16 mouse cellular contexts compared by ENCODE assay signal in genomic region chr3:101410202-101410601, GRCm38 (mm10). TPM values are rescaled to one million over a fixed set of nuclear protein-coding genes. Genes with fewer than 3 reads are reported as not detected.
DNase-seq lines count a peak whose midpoint lies in the region; ATAC-seq lines count a peak whose summit lies in the region.
"Had no signal": no experiment of that assay in that cellular context is flagged by ENCODE, and none has a peak within 500 bp of the region (broad histone marks: within the 10 kb centered on the region; RNA-seq: fewer than 3 reads in every experiment).

No protein-coding gene starts in this region.

- H3K27ac ChIP-seq in heart, embryonic 15.5 days, result peak overlapping the region; percentile 22; the same call in 1 of the 2 replicates
- H3K27ac ChIP-seq in midbrain, embryonic 10.5 days (replicated peaks), result peak overlapping the region; percentile 46
- H3K27ac ChIP-seq in midbrain, embryonic 13.5 days, result no peak overlapping the region
- H3K27ac ChIP-seq in embryonic facial prominence, embryonic 10.5 days (replicated peaks), result peak overlapping the region; percentile 62
- H3K27ac ChIP-seq in limb, embryonic 11.5 days (replicated peaks; ENCODE audit: low read depth, low read length), result no peak overlapping the region
- H3K27ac ChIP-seq: heart, adult 2 months had no signal

- H3K27me3 ChIP-seq in heart, embryonic 15.5 days, result no peaks in the 10 kb centered on the region
- no peaks in the 10 kb centered on the region for H3K27me3 ChIP-seq in midbrain, embryonic 10.5 days (ENCODE audit: low read depth, poor library complexity, severe bottlenecking)
- H3K27me3 ChIP-seq in midbrain, embryonic 13.5 days, result no peaks in the 10 kb centered on the region
- no peaks in the 10 kb centered on the region for H3K27me3 ChIP-seq in embryonic facial prominence, embryonic 10.5 days (replicated peaks; ENCODE audit: low read depth, poor library complexity, severe bottlenecking)
- no peaks in the 10 kb centered on the region for H3K27me3 ChIP-seq in limb, embryonic 11.5 days (ENCODE audit: control insufficient read depth, insufficient read depth, low read length)
- H3K27me3 ChIP-seq: embryonic facial prominence, embryonic 15.5 days; limb, embryonic 15.5 days had no signal

- peaks cover 84% of the 10 kb centered on the region for H3K4me1 ChIP-seq in heart, embryonic 15.5 days (replicated peaks)
- peaks cover 65% of the 10 kb centered on the region for H3K4me1 ChIP-seq in midbrain, embryonic 10.5 days
- peaks cover 50% of the 10 kb centered on the region for H3K4me1 ChIP-seq in midbrain, embryonic 13.5 days (replicated peaks)
- H3K4me1 ChIP-seq in embryonic facial prominence, embryonic 10.5 days, result peaks cover 92% of the 10 kb centered on the region
- peaks cover 52% of the 10 kb centered on the region for H3K4me1 ChIP-seq in limb, embryonic 11.5 days (ENCODE audit: control insufficient read depth, insufficient read depth, low read length)

- ATAC-seq in heart, embryonic 15.5 days (replicated peaks; ENCODE audit: insufficient number of reproducible peaks, insufficient read depth, low FRiP score, low read depth), result no peak
- ATAC-seq in midbrain, embryonic 13.5 days, result no peak
- no peak for ATAC-seq in limb, embryonic 11.5 days (ENCODE audit: insufficient number of reproducible peaks, low FRiP score, low TSS enrichment, low read depth)
- ATAC-seq: lung, postnatal 0 days had no signal

- intact Hi-C loops in heart, postnatal 25 days (cut with DNase I), result no loop called here

- no peak overlapping the region for H3K4me2 ChIP-seq in heart, embryonic 15.5 days
- H3K4me2 ChIP-seq in midbrain, embryonic 13.5 days (replicated peaks), result no peak overlapping the region
- no peak overlapping the region for H3K4me2 ChIP-seq in limb, embryonic 11.5 days (ENCODE audit: low read depth, severe bottlenecking)

- no peak overlapping the region for H3K4me3 ChIP-seq in heart, embryonic 15.5 days
- no peak overlapping the region for H3K4me3 ChIP-seq in midbrain, embryonic 10.5 days
- H3K4me3 ChIP-seq in midbrain, embryonic 13.5 days (replicated peaks), result no peak overlapping the region
- H3K4me3 ChIP-seq in embryonic facial prominence, embryonic 10.5 days, result no peak overlapping the region
- no peak overlapping the region for H3K4me3 ChIP-seq in limb, embryonic 11.5 days (ENCODE audit: low read depth, low read length)
- H3K4me3 ChIP-seq: embryonic facial prominence, embryonic 15.5 days; heart, adult 2 months; limb, embryonic 15.5 days had no signal

- DNase-seq in heart, postnatal 25 days (ENCODE audit: low spot score), result no peak
- DNase-seq in midbrain, embryonic 10.5 days (ENCODE audit: low spot score), result no peak
- no peak for DNase-seq in embryonic facial prominence, embryonic 10.5 days (ENCODE audit: low spot score)
- DNase-seq in limb, embryonic 11.5 days (ENCODE audit: low spot score), result no peak
- no peak for DNase-seq in kidney, postnatal 10 days
- DNase-seq in embryo, embryonic 9.5 days (ENCODE audit: extremely low spot score), result no peak
- DNase-seq: cerebellum, adult 11 months; heart, adult 2 months; kidney, adult 2 months; right cerebral cortex, adult 18-20 months; spleen, adult 18-20 months had no signal

- no peaks in the 10 kb centered on the region for H3K9me3 ChIP-seq in heart, embryonic 15.5 days (replicated peaks)
- no peaks in the 10 kb centered on the region for H3K9me3 ChIP-seq in midbrain, embryonic 10.5 days (replicated peaks)
- H3K9me3 ChIP-seq in midbrain, embryonic 13.5 days, result no peaks in the 10 kb centered on the region
- H3K9me3 ChIP-seq in embryonic facial prominence, embryonic 10.5 days, result no peaks in the 10 kb centered on the region
- H3K9me3 ChIP-seq in limb, embryonic 11.5 days (ENCODE audit: control insufficient read depth, low read length), result no peaks in the 10 kb centered on the region
- H3K9me3 ChIP-seq: embryonic facial prominence, embryonic 15.5 days; limb, embryonic 15.5 days had no signal

- no peaks in the 10 kb centered on the region for H3K36me3 ChIP-seq in heart, embryonic 15.5 days
- H3K36me3 ChIP-seq in midbrain, embryonic 10.5 days, result no peaks in the 10 kb centered on the region
- no peaks in the 10 kb centered on the region for H3K36me3 ChIP-seq in midbrain, embryonic 13.5 days
- H3K36me3 ChIP-seq in embryonic facial prominence, embryonic 10.5 days (replicated peaks), result no peaks in the 10 kb centered on the region
- H3K36me3 ChIP-seq in limb, embryonic 11.5 days (ENCODE audit: control insufficient read depth, insufficient read depth, low read length), result no peaks in the 10 kb centered on the region
- H3K36me3 ChIP-seq: embryonic facial prominence, embryonic 15.5 days; limb, embryonic 15.5 days had no signal

- WGBS in heart, embryonic 15.5 days, result 42% methylated on average over 2 of the region's 2 CpGs
- 33% methylated on average over 2 of the region's 2 CpGs for WGBS in midbrain, embryonic 10.5 days
- 27% methylated on average over 2 of the region's 2 CpGs for WGBS in midbrain, embryonic 13.5 days
- WGBS in embryonic facial prominence, embryonic 10.5 days, result 24% methylated on average over 2 of the region's 2 CpGs
- WGBS in limb, embryonic 11.5 days, result 42% methylated on average over 2 of the region's 2 CpGs

- H3K9ac ChIP-seq in heart, embryonic 15.5 days, result no peak overlapping the region
- no peak overlapping the region; the same call in 1 of the 2 replicates for H3K9ac ChIP-seq in midbrain, embryonic 13.5 days (replicated peaks)
- peak overlapping the region; percentile 0; the same call in 1 of the 2 replicates for H3K9ac ChIP-seq in limb, embryonic 11.5 days (ENCODE audit: low read length)
- H3K9ac ChIP-seq: embryonic facial prominence, embryonic 15.5 days; limb, embryonic 15.5 days had no signal

RNA-seq across cellular contexts. Expression of gene Igsf3, which starts 33.3 kb away (rescaled TPM):
- 38.0 and 45.0 TPM in 2 replicates for polyA plus RNA-seq in heart, embryonic 15.5 days (2015; fragmentation: Nextera tagmentation; extraction: Ambion mirVana)
- 10 to 100 TPM; 11.6 to 12.5 TPM for total RNA-seq in heart, postnatal 25 days (2021)
- 22.7 and 29.7 TPM in 2 replicates for polyA plus RNA-seq in midbrain, embryonic 10.5 days (2016; fragmentation: Nextera tagmentation; extraction: Ambion mirVana)
- 75.5 and 79.1 TPM in 2 replicates for polyA plus RNA-seq in midbrain, embryonic 13.5 days (2015; fragmentation: Nextera tagmentation; extraction: Ambion mirVana)
- polyA plus RNA-seq in embryonic facial prominence, embryonic 10.5 days (2016; fragmentation: Nextera tagmentation; extraction: Ambion mirVana), result 52.1 and 59.2 TPM in 2 replicates
- 57.5 and 60.1 TPM in 2 replicates for polyA plus RNA-seq in limb, embryonic 11.5 days (2014; fragmentation: Nextera tagmentation; extraction: Ambion mirVana)

Comparison
In these comparisons a context has a peak if more than half of its experiments do, and no peak if none do; other contexts are left out.
1. H3K27ac ChIP-seq: peak in heart, embryonic 15.5 days (single experiment), midbrain, embryonic 10.5 days (single experiment) and embryonic facial prominence, embryonic 10.5 days (single experiment); none in midbrain, embryonic 13.5 days (single experiment) and limb, embryonic 11.5 days (single experiment).